Mouse (Mus musculus) cerebellum, adult 2 months (tissue): ENCODE data around the gene Homer3.

Experiments used
- CTCF ChIP-seq: fragments of 200-500 bp; IDR thresholded peaks from 2 replicates; pipeline ENCODE4 v1.5.1; 2011; ENCODE audit warnings: low read depth, mild to moderate bottlenecking, control low read depth, low read length, moderate library complexity, borderline replicate concordance; ENCODE audit not compliant: insufficient read depth
- POLR2A ChIP-seq: fragments of 200-500 bp; IDR thresholded peaks from 2 replicates; pipeline ENCODE4 v1.6.1; 2011; ENCODE audit warnings: low read length, control low read depth, borderline replicate concordance; ENCODE audit not compliant: insufficient read depth

GRCm38 (mm10) chr8:70284421-70284820 is 1.8 kb downstream of the Homer3 start:
- TF ChIP-seq CTCF (no peak), POLR2A (no peak)
